Mouse (Mus musculus): ENCODE measurements around the gene Ceacam2.
"Not testable (repeated sequence)": the region's sequence is repeated elsewhere in the genome, so short reads cannot be mapped to it uniquely, and the experiment has no call there.

The Ceacam2 gene

DNA sequence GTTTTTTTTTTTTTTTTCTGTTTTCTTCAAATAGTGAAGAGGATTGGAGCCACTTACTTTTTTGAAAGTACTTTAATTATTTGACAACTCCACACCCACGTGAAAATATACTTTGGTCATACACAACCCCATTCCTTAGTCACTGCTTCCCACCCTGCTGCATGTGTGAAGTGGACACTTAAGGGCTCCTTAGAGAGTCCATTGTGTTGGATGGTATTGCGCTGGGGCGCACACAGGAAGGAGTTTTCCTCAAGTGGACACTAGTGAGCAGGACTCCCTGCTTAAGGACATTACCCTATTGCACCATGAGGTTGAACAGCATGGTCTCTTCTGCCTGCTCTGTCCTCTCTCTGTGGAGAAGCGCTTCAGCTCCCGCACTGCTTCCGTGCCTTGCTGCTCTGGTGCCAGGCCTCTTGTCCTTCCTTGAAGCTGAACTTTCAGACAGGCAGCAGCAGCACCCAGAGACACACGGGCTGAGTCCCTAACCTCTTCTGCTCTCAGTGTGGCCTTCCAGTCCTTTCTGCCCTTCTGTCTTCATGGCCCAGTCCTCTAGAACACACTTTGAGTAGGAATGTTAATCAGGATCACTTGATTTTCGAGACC lies 56.4 kb downstream of the Ceacam2 start:
- DNase-seq (ENCODE audit: extremely low spot score, low spot score) = no peak

GRCm38 (mm10) chr7:25480791-25481190 lies 58.9 kb downstream of the Ceacam2 start:
- DNase-seq (ENCODE audit: extremely low spot score, low spot score) = not testable (repeated sequence)

- peak; percentile 48 for DNase-seq (ENCODE audit: extremely low spot score, low spot score)
These were observed 60.2 kb downstream of the Ceacam2 start for GRCm38 (mm10) chr7:25479440-25479839.

DNA sequence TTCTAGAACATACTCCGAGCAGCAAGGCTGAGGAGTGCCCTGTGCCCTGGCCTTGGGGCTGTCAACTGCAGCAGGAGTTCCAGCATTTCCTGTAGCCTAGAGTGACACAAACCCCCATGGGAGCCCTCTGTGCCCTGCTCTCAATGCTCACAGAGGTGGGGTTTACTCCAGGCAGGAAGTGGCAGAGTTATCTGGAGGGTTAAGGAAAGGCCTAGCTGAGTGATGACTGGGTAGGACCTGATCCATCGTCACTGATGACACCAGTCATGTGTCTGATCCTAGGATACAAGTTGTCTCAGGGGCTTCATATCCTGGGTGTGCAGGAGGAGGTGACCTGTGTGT lies 61.9 kb downstream of the Ceacam2 start:
- DNase-seq (ENCODE audit: extremely low spot score, low spot score) = not testable (repeated sequence)

GRCm38 (mm10) chr7:25477091-25477751 lies 62.4 kb downstream of the Ceacam2 start, which contains the start of gene Ceacam1:
Gene Ceacam1, minus strand, starts transcription at chr7:25477603.
- not testable (repeated sequence) for DNase-seq (ENCODE audit: extremely low spot score, low spot score)

DNA sequence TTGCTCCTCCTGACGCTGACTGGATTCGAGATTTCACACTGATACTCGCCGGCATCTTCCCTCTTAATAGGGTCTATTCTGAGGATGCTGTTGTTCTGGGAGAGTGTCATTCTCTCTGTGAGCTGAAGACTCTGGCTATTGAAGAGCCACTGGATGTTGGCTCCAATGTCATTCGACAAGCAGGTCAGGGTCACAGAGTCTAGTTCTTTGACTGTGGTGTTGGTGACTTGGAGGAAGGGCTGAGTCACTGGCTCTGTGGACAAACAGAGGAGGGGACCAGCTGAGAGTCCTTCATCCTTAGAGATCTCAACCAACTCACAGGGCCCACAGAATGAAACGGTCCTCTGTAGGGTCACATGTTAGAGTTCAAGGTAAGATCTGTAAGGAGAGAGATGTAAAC lies 67.8 kb downstream of the Ceacam2 start:
- not testable (repeated sequence) for DNase-seq (ENCODE audit: extremely low spot score, low spot score)

Measured in neural tube, embryonic 10.5 days (tissue).